Mouse (Mus musculus) testis, adult 2 months (tissue): ENCODE data around the gene Atg9b. TPM values are rescaled to one million over a fixed set of nuclear protein-coding genes. Genes with fewer than 3 reads are reported as not detected.
"Not testable (repeated sequence)": the region's sequence is repeated elsewhere in the genome, so short reads cannot be mapped to it uniquely, and the experiment has no call there.

Experiments used
- H3K27ac ChIP-seq: fragments of 200-500 bp; 2 replicates; pipeline ENCODE4 v1.5.1; 2012; ENCODE audit warnings: low read depth, low read length; ENCODE audit not compliant: control insufficient read depth, insufficient read depth
- H3K27me3 ChIP-seq: fragments of 200-500 bp; 2 replicates; pipeline ENCODE4 v1.6.1; 2012; ENCODE audit warnings: mild to moderate bottlenecking, low read length, moderate library complexity; ENCODE audit not compliant: control insufficient read depth, insufficient read depth
- H3K36me3 ChIP-seq: fragments of 200-500 bp; 2 replicates; pipeline ENCODE4 v1.6.1; 2012; ENCODE audit warnings: mild to moderate bottlenecking, low read length; ENCODE audit not compliant: control insufficient read depth, insufficient read depth
- H3K4me1 ChIP-seq: fragments of 200-500 bp; 2 replicates; pipeline ENCODE4 v1.6.1; 2012; ENCODE audit warnings: low read length; ENCODE audit not compliant: control insufficient read depth, insufficient read depth
- H3K4me3 ChIP-seq: fragments of 200-500 bp; 2 replicates; pipeline ENCODE4 v1.5.1; 2012; ENCODE audit warnings: low read depth, mild to moderate bottlenecking, low read length, moderate library complexity, mixed read lengths; ENCODE audit not compliant: control insufficient read depth
- CTCF ChIP-seq: fragments of 200-500 bp; IDR thresholded peaks from 2 replicates; pipeline ENCODE4 v1.5.1; 2012; ENCODE audit warnings: low read depth, mild to moderate bottlenecking, inconsistent platforms, low read length, moderate library complexity; ENCODE audit not compliant: control insufficient read depth, insufficient read depth, insufficient replicate concordance
- POLR2A ChIP-seq: fragments of 200-500 bp; IDR thresholded peaks from 2 replicates; pipeline ENCODE4 v1.6.1; 2012; ENCODE audit warnings: low read depth, mild to moderate bottlenecking, inconsistent platforms, low read length, moderate library complexity; ENCODE audit not compliant: control insufficient read depth
- polyA plus RNA-seq: library from polyadenylated mRNA; depleted of rRNA; stranded (reverse); fragments of >200 nt; gene quantifications from 2 replicates; pipeline ENCODE4 v1.2.3, GENCODE M21; 2012

Gene Atg9b
- polyA plus RNA-seq, 1 experiment, result 1.3 TPM

DNA sequence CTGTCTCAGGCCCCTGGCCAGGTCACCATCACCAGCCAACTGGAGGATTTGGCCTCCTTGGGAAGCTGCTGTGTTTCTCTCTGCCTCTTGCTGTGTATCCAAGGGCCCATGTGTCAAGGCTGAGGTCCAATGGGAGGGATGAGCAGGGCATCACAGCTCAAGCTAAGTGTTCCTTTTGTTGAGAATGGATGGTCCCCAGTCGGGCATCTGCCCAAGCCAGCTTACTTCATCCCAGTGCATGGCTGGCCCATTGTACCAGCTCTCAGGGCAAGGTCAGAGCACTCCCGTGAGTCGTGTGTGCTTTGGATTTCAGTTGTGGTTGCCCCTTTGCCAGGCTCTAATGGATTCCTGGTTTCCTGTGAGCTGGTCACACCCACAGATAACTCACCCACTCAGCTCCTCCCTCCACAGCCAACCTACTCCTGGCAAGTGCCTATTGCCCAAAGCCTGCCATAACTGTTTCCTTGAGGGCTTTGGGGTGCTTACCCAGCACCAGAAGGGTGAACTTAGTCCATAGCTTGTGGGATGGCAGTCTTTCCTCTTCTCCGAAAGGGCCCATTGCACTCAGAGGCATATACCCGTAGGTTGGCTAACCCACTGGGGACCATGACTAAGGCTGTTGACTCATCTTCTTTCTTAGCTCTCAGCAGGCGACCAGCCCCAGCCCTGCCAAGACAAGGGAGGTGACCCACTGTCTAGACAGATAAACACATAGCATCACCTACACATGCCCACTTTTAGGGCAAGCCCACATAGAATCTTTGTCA is 12.8 kb upstream of the Atg9b start:
- no peak overlapping the region for H3K27ac ChIP-seq
- no peaks in the 10 kb centered on the region for H3K27me3 ChIP-seq
- no peaks in the 10 kb centered on the region for H3K4me1 ChIP-seq
- H3K36me3 ChIP-seq, result no peaks in the 10 kb centered on the region; the same call in none of the 2 replicates
- TF ChIP-seq POLR2A (no peak), CTCF (no peak)
- H3K4me3 ChIP-seq, result no peak overlapping the region

DNA sequence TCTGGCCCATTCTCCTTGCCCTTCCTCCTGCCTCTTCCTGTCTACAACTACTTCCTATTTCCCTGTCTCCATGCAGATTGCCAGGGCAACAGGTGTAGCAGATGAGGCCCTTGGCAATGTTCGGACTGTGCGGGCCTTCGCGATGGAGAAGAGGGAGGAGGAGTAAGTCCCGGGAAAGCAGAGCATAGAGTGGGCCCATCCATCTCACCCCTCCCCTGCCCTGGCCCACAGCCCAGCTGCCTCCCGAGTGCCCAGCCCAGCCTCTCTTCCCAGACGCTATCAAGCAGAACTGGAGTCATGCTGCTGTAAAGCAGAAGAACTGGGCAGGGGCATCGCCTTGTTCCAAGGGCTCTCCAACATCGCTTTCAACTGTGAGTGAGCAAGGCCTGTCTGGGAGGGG is 10.0 kb upstream of the Atg9b start:
- TF ChIP-seq POLR2A (no peak), CTCF (no peak)
- Histone ChIP-seq H3K36me3 (no peaks in the 10 kb centered on the region; the same call in 1 of the 2 replicates), H3K27ac (no peak overlapping the region)

DNA sequence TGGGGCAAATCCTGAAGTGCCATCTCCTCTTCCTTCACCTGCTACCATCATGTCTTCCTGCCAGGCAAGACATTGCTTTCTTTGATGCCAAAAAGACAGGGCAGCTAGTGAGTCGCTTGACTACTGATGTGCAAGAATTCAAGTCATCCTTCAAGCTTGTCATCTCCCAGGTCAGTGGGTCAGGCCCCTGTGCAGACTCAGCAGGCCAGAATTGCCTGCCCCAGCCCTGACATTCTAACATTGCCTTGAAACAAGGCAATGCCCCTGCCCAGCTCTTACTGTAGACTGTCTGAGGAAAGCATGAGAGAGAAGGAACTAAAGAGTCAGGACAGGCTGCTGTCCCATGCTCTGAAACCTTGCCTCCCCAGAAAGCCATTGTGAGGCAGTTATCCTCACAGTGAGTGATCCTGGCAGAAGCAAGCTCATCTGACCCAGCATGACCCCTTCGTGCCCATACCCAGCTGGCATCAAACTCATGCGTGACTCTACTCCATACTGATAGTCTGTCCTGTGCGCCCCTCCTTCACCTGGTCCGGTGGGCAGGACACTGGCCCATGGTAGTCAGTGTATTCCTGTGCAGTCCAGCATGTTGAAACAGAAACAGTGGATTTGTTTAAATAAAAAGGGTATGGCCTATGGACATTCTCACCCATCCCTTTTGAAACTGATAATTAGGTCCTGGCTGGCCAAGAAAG is 9.1 kb upstream of the Atg9b start:
- no peaks in the 10 kb centered on the region for H3K4me1 ChIP-seq
- H3K36me3 ChIP-seq, result no peaks in the 10 kb centered on the region; the same call in 1 of the 2 replicates
- TF ChIP-seq POLR2A (no peak), CTCF (no peak)
- H3K4me3 ChIP-seq, result no peak overlapping the region
- H3K27me3 ChIP-seq, result no peaks in the 10 kb centered on the region
- H3K27ac ChIP-seq, result no peak overlapping the region

More for the DNA sequence above, 10.0 kb upstream of the Atg9b start:
- no peaks in the 10 kb centered on the region for H3K4me1 ChIP-seq
- no peaks in the 10 kb centered on the region for H3K27me3 ChIP-seq
- H3K4me3 ChIP-seq, result no peak overlapping the region

DNA sequence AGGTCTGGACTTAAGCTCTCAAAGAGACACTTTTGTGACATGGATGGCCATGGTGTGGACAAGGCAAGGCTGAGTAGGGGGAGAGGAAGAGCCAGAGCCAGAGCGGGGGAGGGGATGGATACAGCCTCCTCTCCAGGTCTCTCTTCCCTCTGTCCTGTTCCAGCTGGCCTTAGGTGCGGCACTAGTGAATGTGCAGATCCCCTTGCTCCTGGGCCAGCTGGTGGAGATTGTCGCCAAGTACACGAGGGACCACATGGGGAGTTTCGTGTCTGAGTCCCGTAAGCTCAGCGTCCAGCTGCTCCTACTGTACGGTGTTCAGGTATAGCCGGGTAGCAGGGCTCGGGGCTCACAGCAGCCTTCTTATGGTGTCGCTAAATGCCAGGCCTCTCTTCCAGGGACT is 8.4 kb upstream of the Atg9b start:
- Histone ChIP-seq H3K36me3 (no peaks in the 10 kb centered on the region; the same call in 1 of the 2 replicates), H3K27ac (no peak overlapping the region)
- TF ChIP-seq CTCF (no peak), POLR2A (no peak)

DNA sequence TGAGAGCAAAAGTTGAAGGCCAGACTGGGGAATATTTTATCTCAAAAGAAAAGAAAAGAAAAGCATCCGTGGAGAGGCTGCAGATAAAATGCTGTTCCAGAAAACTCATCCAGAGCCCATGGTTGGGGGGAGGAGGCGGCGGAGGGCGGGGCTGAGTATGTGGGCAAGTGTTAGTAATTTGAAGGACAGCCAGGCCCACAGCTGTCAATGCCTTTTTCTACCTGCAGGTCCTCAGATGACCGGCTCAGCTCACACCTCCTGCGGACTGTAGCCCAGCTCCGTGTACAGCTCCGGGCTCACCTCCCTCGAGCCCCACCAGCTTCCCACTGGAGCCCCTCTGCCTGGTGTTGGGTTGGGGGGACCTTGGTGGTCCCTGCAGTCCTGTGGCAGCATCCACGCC is 7.7 kb upstream of the Atg9b start:
- TF ChIP-seq POLR2A, result no peak
- TF ChIP-seq CTCF, result no peak
- H3K4me1 ChIP-seq, result no peaks in the 10 kb centered on the region; the same call in 1 of the 2 replicates
- H3K4me3 ChIP-seq, result no peak overlapping the region
- H3K27me3 ChIP-seq, result no peaks in the 10 kb centered on the region
- H3K36me3 ChIP-seq, result no peaks in the 10 kb centered on the region; the same call in 1 of the 2 replicates
- H3K27ac ChIP-seq, result no peak overlapping the region

More for the DNA sequence above, 8.4 kb upstream of the Atg9b start:
- Histone ChIP-seq H3K4me3 (no peak overlapping the region), H3K27me3 (no peaks in the 10 kb centered on the region), H3K4me1 (no peaks in the 10 kb centered on the region)

DNA sequence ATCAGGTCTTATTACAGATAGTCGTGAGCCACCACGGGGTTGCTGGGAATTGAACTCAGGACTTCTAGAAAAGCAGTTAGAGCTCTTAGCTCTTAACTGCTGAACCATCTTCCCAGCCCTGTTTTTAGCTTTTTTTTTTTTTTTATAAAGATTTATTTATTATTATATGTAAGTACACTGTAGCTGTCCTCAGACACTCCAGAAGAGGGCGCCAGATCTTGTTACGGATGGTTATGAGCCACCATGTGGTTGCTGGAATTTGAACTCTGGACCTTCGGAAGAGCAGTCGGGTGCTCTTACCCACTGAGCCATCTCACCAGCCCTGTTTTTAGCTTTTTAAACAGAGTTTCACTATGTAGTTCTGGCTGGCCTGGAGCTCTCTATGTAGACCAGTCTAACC is 4.3 kb upstream of the Atg9b start:
- not testable (repeated sequence) for H3K36me3 ChIP-seq, H3K4me1 ChIP-seq, H3K27ac ChIP-seq, H3K27me3 ChIP-seq, H3K4me3 ChIP-seq

DNA sequence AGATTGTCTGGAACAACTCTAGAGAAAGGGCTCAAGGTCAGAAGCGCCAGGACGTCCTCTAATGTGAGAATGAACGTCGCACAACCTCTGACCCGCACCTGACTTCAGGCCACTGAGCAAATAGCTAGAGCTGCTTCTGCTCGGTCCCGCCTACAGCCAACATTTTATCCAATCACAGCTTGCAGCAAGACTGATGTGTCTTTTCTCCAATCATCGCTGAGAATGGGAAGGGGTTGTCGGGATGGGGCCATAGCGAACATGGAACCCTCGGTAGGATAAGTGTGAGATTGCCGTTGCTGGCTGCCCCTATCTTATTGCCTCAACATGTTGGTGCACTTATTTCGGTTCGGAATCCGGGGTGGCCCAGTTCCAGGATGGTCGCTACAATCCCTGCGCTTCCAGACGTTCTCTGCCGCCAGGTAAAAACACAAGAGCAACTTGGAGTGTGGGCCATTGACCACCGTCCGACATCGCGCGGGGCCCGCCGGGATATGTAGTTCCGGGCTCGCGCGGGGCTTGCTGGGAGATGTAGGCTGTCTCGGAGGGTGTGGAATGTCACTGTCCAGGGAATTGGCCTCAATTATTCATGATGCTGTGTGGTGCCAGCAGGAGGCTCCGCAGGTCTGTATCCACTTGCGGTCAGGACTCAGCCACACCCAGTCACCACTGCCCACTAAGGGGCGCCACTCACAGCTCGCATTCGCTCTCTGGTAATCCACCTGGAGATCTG is 2.4 kb upstream of the Atg9b start:
- H3K4me1 ChIP-seq, result peaks cover 9% of the 10 kb centered on the region
- TF ChIP-seq POLR2A (peak; percentile 74; the same call in 1 of the 2 replicates), CTCF (peak; percentile 49; the same call in 1 of the 2 replicates)
- peak overlapping the region; percentile 97 for H3K4me3 ChIP-seq
- peak overlapping the region; percentile 99 for H3K27ac ChIP-seq
- no peaks in the 10 kb centered on the region for H3K27me3 ChIP-seq
- H3K36me3 ChIP-seq, result no peaks in the 10 kb centered on the region
